Mouse (Mus musculus) myocyte (in vitro differentiated cells): ENCODE results near the gene Mcub. TPM values are rescaled to one million over a fixed set of nuclear protein-coding genes. Genes with fewer than 3 reads are reported as not detected.

Source experiments
- H3K27me3 ChIP-seq: one replicate; pipeline ENCODE4 v1.6.1; 2011; ENCODE audit not compliant: control insufficient read depth, insufficient read depth, insufficient read length
- H3K36me3 ChIP-seq: one replicate; pipeline ENCODE4 v1.6.1; 2011; ENCODE audit not compliant: control insufficient read depth, insufficient read depth
- H3K4me2 ChIP-seq: one replicate; pipeline ENCODE4 v1.6.1; 2011; ENCODE audit warnings: low read depth, control low read depth
- H3K4me3 ChIP-seq: one replicate; pipeline ENCODE4 v1.5.1; 2011; ENCODE audit warnings: mild to moderate bottlenecking, control low read depth, moderate library complexity
- H3K79me2 ChIP-seq: one replicate; pipeline ENCODE4 v1.6.1; 2011; ENCODE audit not compliant: control insufficient read depth, insufficient read depth
- H3ac ChIP-seq: one replicate; pipeline ENCODE4 v1.6.1; 2011; ENCODE audit not compliant: control insufficient read depth, insufficient read length
- CEBPB ChIP-seq: IDR thresholded peaks from 2 replicates; pipeline ENCODE4 v1.6.1; 2011; ENCODE audit warnings: mild to moderate bottlenecking, moderate library complexity; ENCODE audit not compliant: poor library complexity, insufficient read depth, severe bottlenecking
- E2F4 ChIP-seq: IDR thresholded peaks from one replicate; pipeline ENCODE4 v1.6.1; 2011; ENCODE audit warnings: mild to moderate bottlenecking, control low read depth, moderate library complexity; ENCODE audit not compliant: insufficient read depth
- MAX ChIP-seq: IDR thresholded peaks from one replicate; pipeline ENCODE4 v1.6.1; 2011; ENCODE audit warnings: low read depth, mild to moderate bottlenecking, control low read depth
- MYOD1 ChIP-seq, 3 experiments: IDR thresholded peaks; one replicate each; pipeline ENCODE4 v1.6.1; 2011; ENCODE audit warnings: control low read depth in 2 of 3, low read depth in 2 of 3, mild to moderate bottlenecking in 2 of 3, moderate library complexity in 1 of 3; ENCODE audit not compliant: insufficient read length in 2 of 3, control insufficient read depth in 1 of 3
- MYOG ChIP-seq, 3 experiments: IDR thresholded peaks; one replicate each; pipeline ENCODE4 v1.6.1; 2011; ENCODE audit warnings: control low read depth in 2 of 3, low read depth in 2 of 3, mild to moderate bottlenecking in 2 of 3; ENCODE audit not compliant: insufficient read length in 2 of 3, control insufficient read depth in 1 of 3, insufficient read depth in 1 of 3
- POLR2A ChIP-seq: IDR thresholded peaks from one replicate; pipeline ENCODE4 v1.6.1; 2011; ENCODE audit warnings: low read depth, mild to moderate bottlenecking, control low read depth, moderate library complexity; ENCODE audit not compliant: insufficient read length
- POLR2AphosphoS2 ChIP-seq: IDR thresholded peaks from one replicate; pipeline ENCODE4 v1.6.1; 2011; ENCODE audit warnings: low read depth, control low read depth; ENCODE audit not compliant: insufficient read length
- REST ChIP-seq: IDR thresholded peaks from one replicate; pipeline ENCODE4 v1.6.1; 2011; ENCODE audit warnings: mild to moderate bottlenecking, control low read depth, moderate library complexity; ENCODE audit not compliant: insufficient read depth, insufficient read length
- SRF ChIP-seq: IDR thresholded peaks from one replicate; pipeline ENCODE4 v1.6.1; 2011; ENCODE audit warnings: low read depth; ENCODE audit not compliant: control insufficient read depth, insufficient read length
- TCF12 ChIP-seq: IDR thresholded peaks from one replicate; pipeline ENCODE4 v1.6.1; 2011; ENCODE audit warnings: mild to moderate bottlenecking, control low read depth; ENCODE audit not compliant: poor library complexity, insufficient read depth, severe bottlenecking
- TCF3 ChIP-seq: IDR thresholded peaks from one replicate; pipeline ENCODE4 v1.6.1; 2011; ENCODE audit warnings: low read depth, control low read depth; ENCODE audit not compliant: insufficient read length
- USF1 ChIP-seq: IDR thresholded peaks from one replicate; pipeline ENCODE4 v1.6.1; 2011; ENCODE audit warnings: low read depth, mild to moderate bottlenecking, control low read depth, moderate library complexity
- polyA plus RNA-seq: library from polyadenylated mRNA; unstranded; fragments of >200 nt; fragmentation: generic; extraction: Trizol; gene quantifications from one replicate; pipeline ENCODE4 v1.2.1, GENCODE M21; 2012; ENCODE audit warnings: missing spikeins

The Mcub gene
- polyA plus RNA-seq, 1 experiment: 19.7 TPM

- H3ac ChIP-seq: no peak overlapping the region
- no peaks in the 10 kb centered on the region for H3K27me3 ChIP-seq
- no peaks in the 10 kb centered on the region for H3K36me3 ChIP-seq
- no peak for TF ChIP-seq SRF
- no peak for TF ChIP-seq REST
- no peak for TF ChIP-seq E2F4
- no peak for TF ChIP-seq CEBPB
- no peak overlapping the region for H3K4me2 ChIP-seq
- no peak overlapping the region for H3K4me3 ChIP-seq
- no peaks in the 10 kb centered on the region for H3K79me2 ChIP-seq
These were observed 37.6 kb downstream of the Mcub start for GRCm38 (mm10) chr3:129932443-129932842.

GRCm38 (mm10) chr3:129930213-129930778 is 39.7 kb downstream of the Mcub start:
- no peak overlapping the region for H3K4me2 ChIP-seq
- no peaks in the 10 kb centered on the region for H3K27me3 ChIP-seq
- TF ChIP-seq CEBPB (no peak), TCF12 (no peak), E2F4 (no peak), POLR2A (no peak), POLR2AphosphoS2 (no peak), REST (no peak), MYOG (IDR thresholded peaks at IDR 0.05; ENCODE audit: control insufficient read depth in 1 of 3, insufficient read depth in 1 of 3, insufficient read length in 2 of 3, low read depth in 2 of 3) (no peak), MAX (no peak), USF1 (no peak)
- H3K79me2 ChIP-seq: no peaks in the 10 kb centered on the region
- H3K36me3 ChIP-seq: no peaks in the 10 kb centered on the region
- no peak overlapping the region for H3ac ChIP-seq
- no peak overlapping the region for H3K4me3 ChIP-seq

- Histone ChIP-seq H3ac (no peak overlapping the region), H3K36me3 (no peaks in the 10 kb centered on the region), H3K79me2 (no peaks in the 10 kb centered on the region), H3K4me2 (no peak overlapping the region), H3K4me3 (no peak overlapping the region), H3K27me3 (no peaks in the 10 kb centered on the region)
- TF ChIP-seq MYOD1 (IDR thresholded peaks at IDR 0.05; ENCODE audit: control insufficient read depth in 1 of 3, insufficient read length in 2 of 3, low read depth in 2 of 3) (no peak), USF1 (no peak), REST (no peak), CEBPB (no peak), E2F4 (no peak), SRF (no peak), POLR2A (no peak), MAX (no peak), MYOG (IDR thresholded peaks at IDR 0.05; ENCODE audit: control insufficient read depth in 1 of 3, insufficient read depth in 1 of 3, insufficient read length in 2 of 3, low read depth in 2 of 3) (no peak), TCF3 (no peak), POLR2AphosphoS2 (no peak), TCF12 (no peak)
These were observed 44.1 kb downstream of the Mcub start for GRCm38 (mm10) chr3:129925861-129926260.

GRCm38 (mm10) chr3:129923581-129923980 is 46.4 kb downstream of the Mcub start:
- Histone ChIP-seq H3K4me3 (no peak overlapping the region), H3K36me3 (no peaks in the 10 kb centered on the region), H3ac (no peak overlapping the region), H3K4me2 (no peak overlapping the region), H3K79me2 (no peaks in the 10 kb centered on the region), H3K27me3 (no peaks in the 10 kb centered on the region)
- TF ChIP-seq USF1: no peak
- no peak for TF ChIP-seq POLR2A
- no peak for TF ChIP-seq E2F4
- no peak for TF ChIP-seq TCF12
- TF ChIP-seq MYOG (IDR thresholded peaks at IDR 0.05; ENCODE audit: control insufficient read depth in 1 of 3, insufficient read depth in 1 of 3, insufficient read length in 2 of 3, low read depth in 2 of 3): no peak
- no peak for TF ChIP-seq MAX
- no peak for TF ChIP-seq SRF
- no peak for TF ChIP-seq CEBPB
- TF ChIP-seq REST: no peak
- no peak for TF ChIP-seq POLR2AphosphoS2
- TF ChIP-seq MYOD1 (IDR thresholded peaks at IDR 0.05; ENCODE audit: control insufficient read depth in 1 of 3, insufficient read length in 2 of 3, low read depth in 2 of 3): no peak
- no peak for TF ChIP-seq TCF3

DNA sequence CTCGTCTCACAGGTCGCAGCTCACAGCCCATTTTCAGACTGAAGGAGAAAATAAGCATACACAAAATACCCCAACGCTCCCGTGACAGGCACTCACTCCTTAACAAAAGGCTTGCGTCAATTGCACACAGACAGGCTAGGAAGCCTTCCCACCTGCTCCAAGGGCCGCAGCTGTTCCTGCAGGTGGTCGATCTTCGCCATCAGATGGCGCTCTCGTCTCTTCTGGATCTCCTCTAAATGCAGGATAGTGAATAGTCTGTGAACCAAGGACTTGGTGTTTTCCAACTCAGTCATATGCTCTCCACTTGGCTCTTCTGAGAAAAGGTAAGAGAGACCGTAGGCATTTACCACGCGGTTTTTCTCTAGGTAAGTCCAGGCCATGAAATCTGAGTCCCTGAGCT is 51.6 kb downstream of the Mcub start:
- H3K27me3 ChIP-seq: no peaks in the 10 kb centered on the region
- TF ChIP-seq CEBPB: no peak
- TF ChIP-seq MYOD1 (IDR thresholded peaks at IDR 0.05; ENCODE audit: control insufficient read depth in 1 of 3, insufficient read length in 2 of 3, low read depth in 2 of 3): peak; percentile 15 to 86 (median 81)
- TF ChIP-seq MAX: no peak
- no peak for TF ChIP-seq TCF12
- TF ChIP-seq REST: no peak
- TF ChIP-seq SRF: no peak
- no peak for TF ChIP-seq E2F4
- peak; percentile 40 for TF ChIP-seq TCF3
- no peak for TF ChIP-seq POLR2AphosphoS2
- TF ChIP-seq MYOG (IDR thresholded peaks at IDR 0.05; ENCODE audit: control insufficient read depth in 1 of 3, insufficient read depth in 1 of 3, insufficient read length in 2 of 3, low read depth in 2 of 3): peak; percentile 59 to 90 (median 69)
- no peak for TF ChIP-seq USF1
- no peak for TF ChIP-seq POLR2A
- no peak overlapping the region for H3ac ChIP-seq
- no peaks in the 10 kb centered on the region for H3K79me2 ChIP-seq
- H3K36me3 ChIP-seq: no peaks in the 10 kb centered on the region
- no peak overlapping the region for H3K4me3 ChIP-seq
- H3K4me2 ChIP-seq: no peak overlapping the region
